Mouse (Mus musculus) MEL (cell line): ENCODE data around the gene Lrrc19.

Experiments
- CHD2 ChIP-seq: IDR thresholded peaks from 2 replicates; pipeline ENCODE4 v1.6.1; 2011; ENCODE audit warnings: low read length, improper control_type of control experiment
- CTCF ChIP-seq, 3 experiments: IDR thresholded peaks in 2 of 3; conservative IDR thresholded peaks in 1 of 3; 2 replicates each; pipeline ENCODE4 v1.5.1; 2011 to 2012; ENCODE audit warnings: low read length in 3 of 3, low read depth in 2 of 3, mild to moderate bottlenecking in 2 of 3, improper control_type of control experiment in 1 of 3, inconsistent platforms in 1 of 3, mixed read lengths in 1 of 3, moderate library complexity in 1 of 3; ENCODE audit not compliant: control insufficient read depth in 1 of 3, insufficient read depth in 1 of 3, poor library complexity in 1 of 3, severe bottlenecking in 1 of 3
- EP300 ChIP-seq, 2 experiments: IDR thresholded peaks; 2 replicates each; pipeline ENCODE4 v1.6.1; 2011; ENCODE audit warnings: improper control_type of control experiment in 2 of 2, low read length in 2 of 2, low read depth in 1 of 2, mild to moderate bottlenecking in 1 of 2
- MAZ ChIP-seq: IDR thresholded peaks from 2 replicates; pipeline ENCODE4 v1.6.1; 2012; ENCODE audit warnings: low read depth, mild to moderate bottlenecking, inconsistent platforms, low read length, improper control_type of control experiment
- POLR2AphosphoS2 ChIP-seq: IDR thresholded peaks from 2 replicates; pipeline ENCODE4 v1.6.1; 2011; ENCODE audit warnings: low read length, improper control_type of control experiment
- TBP ChIP-seq: IDR thresholded peaks from 2 replicates; pipeline ENCODE4 v1.8.0; 2011; ENCODE audit warnings: low read depth, low read length, improper control_type of control experiment
- TCF12 ChIP-seq: IDR thresholded peaks from 2 replicates; pipeline ENCODE4 v1.6.1; 2014; ENCODE audit warnings: low read depth, mild to moderate bottlenecking, inconsistent platforms, low read length, improper control_type of control experiment, moderate library complexity
- ZKSCAN1 ChIP-seq: IDR thresholded peaks from 2 replicates; pipeline ENCODE4 v1.6.1; 2012; ENCODE audit warnings: low read depth, mild to moderate bottlenecking, inconsistent platforms, low read length, improper control_type of control experiment, moderate library complexity
- ZNF384 ChIP-seq: IDR thresholded peaks from 2 replicates; pipeline ENCODE4 v1.6.1; 2012; ENCODE audit warnings: low read depth, mild to moderate bottlenecking, inconsistent platforms, low read length, improper control_type of control experiment

- TF ChIP-seq CHD2 (no peak; the same call in none of the 2 replicates), TCF12 (peak; percentile 97), TBP (no peak), CTCF (IDR thresholded peaks at IDR 0.05 in 2 of 3, conservative IDR thresholded peaks at IDR 0.05 in 1 of 3; ENCODE audit: control insufficient read depth in 1 of 3, insufficient read depth in 1 of 3, low read depth in 2 of 3, low read length in 3 of 3, poor library complexity in 1 of 3, severe bottlenecking in 1 of 3) (no peak), EP300 (IDR thresholded peaks at IDR 0.05; ENCODE audit: low read depth in 1 of 2, low read length in 2 of 2) (peak; percentile 98 to 100), MAZ (peak; percentile 28; the same call in 1 of the 2 replicates), ZNF384 (no peak), ZKSCAN1 (no peak), POLR2AphosphoS2 (no peak)
Observed at GRCm38 (mm10) chr4:94691078-94691477, 41.1 kb upstream of the Lrrc19 start.
